Mouse (Mus musculus): Measurements from ENCODE around the gene Gm49387.

- TF ChIP-seq USF1 (IDR thresholded peaks at IDR 0.05; ENCODE audit: low read depth) (no peak), POLR2A (IDR thresholded peaks at IDR 0.05; ENCODE audit: insufficient read length, low read depth) (no peak), MAX (IDR thresholded peaks at IDR 0.05; ENCODE audit: low read depth) (no peak), POLR2AphosphoS2 (IDR thresholded peaks at IDR 0.05; ENCODE audit: insufficient read length, low read depth) (no peak), MYOD1 (IDR thresholded peaks at IDR 0.05; ENCODE audit: control insufficient read depth in 1 of 3, insufficient read length in 2 of 3, low read depth in 2 of 3) (no peak), SRF (IDR thresholded peaks at IDR 0.05; ENCODE audit: control insufficient read depth, insufficient read length, low read depth) (no peak), MYOG (IDR thresholded peaks at IDR 0.05; ENCODE audit: control insufficient read depth in 1 of 3, insufficient read depth in 1 of 3, insufficient read length in 2 of 3, low read depth in 2 of 3) (no peak)
Observed at GRCm38 (mm10) chr14:31604916-31605315, 35.8 kb downstream of the Gm49387 start.

All from myocyte (in vitro differentiated cells).